Mouse (Mus musculus) lung, adult 2 months (tissue): ENCODE measurements around the gene Rpia. TPM values are rescaled to one million over a fixed set of nuclear protein-coding genes. Genes with fewer than 3 reads are reported as not detected.

Source experiments
- DNase-seq: peaks from one replicate; pipeline ENCODE4 v3.0.0; 2022
- H3K4me1 ChIP-seq: fragments of 200-500 bp; 2 replicates; pipeline ENCODE4 v1.6.1; 2011; ENCODE audit warnings: low read length; ENCODE audit not compliant: control insufficient read depth, insufficient read depth
- H3K4me3 ChIP-seq: fragments of 200-500 bp; replicated peaks from 2 replicates; pipeline ENCODE3; 2011; ENCODE audit warnings: low read depth, mild to moderate bottlenecking, control low read depth, low read length; ENCODE audit errors: extremely low read depth
- CTCF ChIP-seq: fragments of 200-500 bp; IDR thresholded peaks from 2 replicates; pipeline ENCODE4 v1.5.1; 2011; ENCODE audit warnings: mild to moderate bottlenecking, low read length, control low read depth; ENCODE audit not compliant: insufficient read depth
- POLR2A ChIP-seq: fragments of 200-500 bp; IDR thresholded peaks from 2 replicates; pipeline ENCODE4 v1.6.1; 2011; ENCODE audit warnings: low read depth, mild to moderate bottlenecking, control low read depth, low read length, borderline replicate concordance; ENCODE audit errors: extremely low read depth
- WGBS: fragments of 180-500 bp; shearing (Covaris S2); methylation state at CpG from one replicate; pipeline ENCODE4 v1.1.7; 2018; 5-methylcytosine and 5-hydroxymethylcytosine counted together
- polyA plus RNA-seq: library from polyadenylated mRNA; depleted of rRNA; stranded (reverse); fragments of >200 nt; gene quantifications from 2 replicates; pipeline ENCODE4 v1.2.3, GENCODE M21; 2012

The Rpia gene
- polyA plus RNA-seq, 1 experiment = 10.7 TPM

DNA sequence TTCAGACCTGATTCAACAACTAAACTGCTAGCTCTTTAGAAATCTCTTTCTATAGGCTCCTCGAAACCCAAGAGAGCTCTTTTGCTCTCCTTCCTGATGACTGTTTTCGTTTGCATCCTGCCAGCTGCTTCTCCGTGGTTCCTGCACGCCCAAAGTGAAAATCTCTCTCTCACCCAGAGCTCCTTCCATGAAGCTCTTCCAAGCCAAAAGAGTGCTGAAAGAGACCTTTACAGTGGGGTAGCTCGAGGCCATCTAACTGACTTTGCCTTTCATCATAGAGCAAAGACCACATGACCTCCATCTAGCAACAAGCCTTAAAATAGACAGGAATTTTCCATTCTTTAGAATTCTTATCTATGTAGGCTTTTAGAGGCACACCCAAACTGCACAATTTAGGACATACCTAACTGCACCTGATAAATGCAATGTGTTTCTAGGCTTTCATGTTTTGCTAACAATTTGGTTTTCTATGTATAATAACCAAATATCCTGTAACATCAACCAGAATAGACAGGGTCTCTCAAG lies 30.4 kb upstream of the Rpia start:
- no peak overlapping the region for H3K4me3 ChIP-seq
- WGBS = 50% methylated on average over 5 of the region's 5 CpGs
- no peak for DNase-seq
- no peak for TF ChIP-seq CTCF
- no peak for TF ChIP-seq POLR2A
- H3K4me1 ChIP-seq = no peaks in the 10 kb centered on the region

GRCm38 (mm10) chr6:70821566-70821965 lies 29.5 kb upstream of the Rpia start:
- TF ChIP-seq POLR2A = no peak
- no peak for TF ChIP-seq CTCF
- DNase-seq = no peak
- no peak overlapping the region for H3K4me3 ChIP-seq
- H3K4me1 ChIP-seq = no peaks in the 10 kb centered on the region
- 77% methylated on average over 2 of the region's 2 CpGs for WGBS

DNA sequence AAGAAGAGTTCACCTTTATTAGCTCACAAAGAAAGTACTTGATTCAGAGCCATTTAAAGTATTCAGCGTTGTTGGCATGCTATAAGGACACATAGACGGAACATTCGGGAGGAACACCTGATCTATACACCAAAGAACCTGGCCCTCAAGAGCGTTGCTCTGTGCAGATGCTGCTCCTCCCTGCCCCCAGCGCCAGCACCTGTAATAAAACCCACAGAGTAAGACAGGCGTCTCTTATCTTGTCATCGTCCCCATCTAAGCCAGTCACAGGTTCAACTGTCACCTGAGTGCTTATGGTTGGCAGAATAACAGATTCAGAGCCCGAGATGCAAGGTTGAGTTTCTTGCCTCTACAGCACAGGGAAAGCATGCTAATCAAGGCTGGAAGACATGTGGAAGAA lies 23.4 kb upstream of the Rpia start:
- no peak for TF ChIP-seq CTCF
- no peak for TF ChIP-seq POLR2A
- DNase-seq = no peak
- Histone ChIP-seq H3K4me3 (no peak overlapping the region), H3K4me1 (no peaks in the 10 kb centered on the region)
- WGBS = 79% methylated on average over 8 of the region's 8 CpGs

- no peaks in the 10 kb centered on the region for H3K4me1 ChIP-seq
- TF ChIP-seq CTCF = no peak
- TF ChIP-seq POLR2A = no peak
- H3K4me3 ChIP-seq = no peak overlapping the region
These were observed 22.6 kb upstream of the Rpia start for GRCm38 (mm10) chr6:70814629-70814950.

GRCm38 (mm10) chr6:70813921-70814628 lies 22.0 kb upstream of the Rpia start:
- no peak for DNase-seq
- WGBS = 63% methylated on average over 18 of the region's 18 CpGs
- TF ChIP-seq CTCF (no peak), POLR2A (no peak)
- no peak overlapping the region for H3K4me3 ChIP-seq
- H3K4me1 ChIP-seq = no peaks in the 10 kb centered on the region

More at GRCm38 (mm10) chr6:70814629-70814950, 22.6 kb upstream of the Rpia start:
- no peak for DNase-seq
- WGBS = 84% methylated on average over 4 of the region's 4 CpGs

- Histone ChIP-seq H3K4me3 (no peak overlapping the region), H3K4me1 (no peaks in the 10 kb centered on the region)
- DNase-seq = no peak
- no peak for TF ChIP-seq CTCF
- no peak for TF ChIP-seq POLR2A
- 22% methylated on average over 4 of the region's 4 CpGs for WGBS
These were observed 20.5 kb upstream of the Rpia start for GRCm38 (mm10) chr6:70812526-70812895.

DNA sequence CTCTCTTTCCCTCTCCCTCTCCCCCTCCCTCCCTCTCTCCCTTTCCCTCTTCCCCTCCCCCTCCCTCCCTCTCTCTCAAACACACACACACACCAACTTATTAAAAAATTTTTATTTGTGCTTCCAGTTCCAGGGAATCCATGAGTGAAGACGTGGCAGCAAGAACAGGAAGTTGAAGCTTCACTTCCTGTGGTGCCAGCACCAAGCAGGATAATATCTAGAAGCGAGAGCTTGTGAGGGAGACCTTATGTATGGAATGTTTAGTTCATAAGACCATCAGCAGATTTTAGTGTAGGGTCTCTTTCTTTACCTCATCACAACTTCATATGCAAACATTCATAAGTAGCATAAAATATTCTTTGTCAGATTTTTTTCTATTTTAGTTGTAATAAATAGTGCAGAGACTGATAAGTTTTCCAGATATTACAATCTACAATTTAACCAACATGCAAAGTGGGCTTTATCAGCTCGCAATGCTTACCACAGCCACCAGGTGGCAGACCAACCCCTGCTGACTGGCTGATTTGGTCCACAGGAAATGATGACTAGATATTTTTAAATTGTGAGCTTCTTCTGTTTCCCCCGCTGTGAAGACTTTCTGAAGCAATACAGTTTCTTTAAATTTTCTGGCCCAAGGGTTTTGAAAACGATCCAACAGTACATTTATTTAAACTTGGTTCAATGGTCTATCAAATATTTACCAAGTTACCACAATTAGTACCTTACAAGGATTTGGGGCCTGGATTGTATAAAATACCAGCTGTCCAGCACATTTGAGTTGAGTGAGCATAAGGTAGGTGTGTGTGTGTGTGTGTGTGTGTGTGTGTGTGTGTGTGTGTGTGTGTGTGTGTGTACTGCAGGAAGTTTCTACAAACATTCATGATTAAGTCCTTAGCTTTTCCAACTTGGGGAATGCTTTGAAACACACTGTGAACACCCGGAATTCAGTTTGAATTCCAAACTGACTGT lies 19.8 kb upstream of the Rpia start:
- peak; percentile 78 for DNase-seq
- 6% methylated on average over 6 of the region's 6 CpGs for WGBS
- H3K4me1 ChIP-seq = no peaks in the 10 kb centered on the region
- no peak overlapping the region for H3K4me3 ChIP-seq
- TF ChIP-seq POLR2A (no peak), CTCF (peak; percentile 98)

DNA sequence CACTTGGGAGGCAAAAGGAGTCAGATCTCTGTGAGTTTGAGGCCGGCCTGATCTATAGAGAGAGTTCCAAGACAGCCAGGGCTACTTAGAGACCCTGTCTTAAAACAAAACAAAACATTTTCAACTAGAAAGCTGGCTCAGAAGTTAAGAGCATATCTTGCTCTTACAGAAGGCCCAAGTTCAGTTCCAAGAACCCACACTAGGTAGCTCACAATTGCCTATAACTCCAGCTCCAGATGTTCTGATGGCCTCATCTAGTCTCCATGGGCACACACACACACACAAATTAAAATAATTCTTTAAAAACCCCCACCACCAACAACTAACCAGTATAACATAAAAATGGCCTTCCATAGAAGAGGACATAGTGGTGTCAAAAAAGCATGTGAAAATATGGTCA lies 18.5 kb upstream of the Rpia start:
- Histone ChIP-seq H3K4me3 (no peak overlapping the region), H3K4me1 (no peaks in the 10 kb centered on the region)
- no peak for DNase-seq
- TF ChIP-seq POLR2A (no peak), CTCF (no peak)
- WGBS = 97% methylated on average over 1 of the region's 1 CpGs

- H3K4me3 ChIP-seq = no peak overlapping the region
- H3K4me1 ChIP-seq = no peaks in the 10 kb centered on the region
- DNase-seq = no peak
- TF ChIP-seq POLR2A (no peak), CTCF (no peak)
- 56% methylated on average over 1 of the region's 1 CpGs for WGBS
These were observed 14.5 kb upstream of the Rpia start for GRCm38 (mm10) chr6:70806514-70806912.
